Mouse (Mus musculus): ENCODE results near the gene Ntrk3.

DNA sequence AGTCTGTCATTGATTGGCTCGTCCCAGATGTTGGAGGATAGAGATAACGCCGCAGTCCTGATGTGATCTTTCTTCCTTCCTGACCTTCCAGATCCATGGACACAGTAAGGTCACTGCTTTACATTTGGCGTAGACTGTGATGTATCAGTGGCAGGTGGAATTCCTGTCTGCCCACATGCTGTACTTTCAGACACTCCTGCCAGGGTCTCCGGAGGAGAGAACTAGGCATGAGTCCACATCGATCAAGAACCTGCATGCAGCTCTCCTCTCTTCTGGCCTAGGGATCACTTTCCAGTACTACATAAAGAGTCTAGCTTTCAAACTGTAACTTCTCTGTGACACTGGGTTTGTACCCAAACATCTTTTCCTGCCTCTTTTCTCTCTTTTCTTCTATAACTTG lies 136.9 kb downstream of the Ntrk3 start:
- TF ChIP-seq POLR2A (IDR thresholded peaks at IDR 0.05; ENCODE audit: low read depth, low read length) (no peak), CTCF (conservative IDR thresholded peaks at IDR 0.05; ENCODE audit: insufficient read depth, insufficient read length, low read depth, low read length) (no peak)
